ENCODE assay signal across 18 mouse cellular contexts in genomic region chr1:147291119-147291518, GRCm38 (mm10).
"Had no signal": no experiment of that assay in that cellular context is flagged by ENCODE, and none has a peak within 500 bp of the region (broad histone marks: within the 10 kb centered on the region; RNA-seq: fewer than 3 reads in every experiment).

No protein-coding gene starts in this region.

- H3K4me2 ChIP-seq: lung, embryonic 14.5 days; midbrain, embryonic 12.5 days; neural tube, embryonic 13.5 days; neural tube, embryonic 15.5 days had no signal

- DNase-seq: lung, embryonic 14.5 days; lung, postnatal 10 days; lung, postnatal 4 days; midbrain, embryonic 14.5 days; retina, postnatal 1 day; right cerebral cortex, adult 18-20 months; right cerebral cortex, postnatal 25 days; right cerebral cortex, postnatal 4 days; spleen, adult 18-20 months; thymus, adult 18-20 months; thymus, postnatal 14 days; thymus, postnatal 36 days had no signal

- H3K27ac ChIP-seq: midbrain, embryonic 10.5 days; midbrain, embryonic 12.5 days; neural tube, embryonic 13.5 days; neural tube, embryonic 15.5 days had no signal

- H3K9me3 ChIP-seq: midbrain, embryonic 10.5 days; midbrain, embryonic 12.5 days; neural tube, embryonic 13.5 days; neural tube, embryonic 15.5 days had no signal

- H3K4me3 ChIP-seq: midbrain, embryonic 10.5 days; midbrain, embryonic 12.5 days; myocyte; neural tube, embryonic 13.5 days; neural tube, embryonic 15.5 days had no signal

- ATAC-seq: midbrain, embryonic 16.5 days had no signal

- H3K4me1 ChIP-seq: midbrain, embryonic 10.5 days; midbrain, embryonic 12.5 days; neural tube, embryonic 13.5 days; neural tube, embryonic 15.5 days had no signal

- H3K36me3 ChIP-seq: midbrain, embryonic 10.5 days; midbrain, embryonic 12.5 days; neural tube, embryonic 13.5 days; neural tube, embryonic 15.5 days had no signal

- H3K27me3 ChIP-seq: midbrain, embryonic 12.5 days; neural tube, embryonic 13.5 days; neural tube, embryonic 15.5 days had no signal

- H3K9ac ChIP-seq: lung, embryonic 14.5 days; midbrain, embryonic 12.5 days; neural tube, embryonic 13.5 days; neural tube, embryonic 15.5 days had no signal
